Mouse (Mus musculus): ENCODE measurements at regions not wholly inside any gene's neighbourhood (a gene's known extent, or its start where the extent isn't known, plus 50 kb on each side); places are given as distances from the start of the nearest gene placed in this dataset.

- no peak for DNase-seq (ENCODE audit: extremely low spot score, low read depth, low spot score)
Measured at GRCm38 (mm10) chr1:190220417-190220816, 49.9 kb upstream of the Prox1 start.
